Mouse (Mus musculus) heart, adult 2 months (tissue): ENCODE results near the gene Psme2.

Experiments used
- CTCF ChIP-seq: fragments of 200-600 bp; IDR thresholded peaks from 2 replicates; pipeline ENCODE4 v1.8.1; 2022; ENCODE audit warnings: antibody characterized with exemption, mild to moderate bottlenecking, moderate library complexity
- POLR2A ChIP-seq: fragments of 200-500 bp; IDR thresholded peaks from 2 replicates; pipeline ENCODE4 v1.6.1; 2011; ENCODE audit warnings: mild to moderate bottlenecking, low read depth, low read length, control low read depth; ENCODE audit not compliant: insufficient read depth

DNA sequence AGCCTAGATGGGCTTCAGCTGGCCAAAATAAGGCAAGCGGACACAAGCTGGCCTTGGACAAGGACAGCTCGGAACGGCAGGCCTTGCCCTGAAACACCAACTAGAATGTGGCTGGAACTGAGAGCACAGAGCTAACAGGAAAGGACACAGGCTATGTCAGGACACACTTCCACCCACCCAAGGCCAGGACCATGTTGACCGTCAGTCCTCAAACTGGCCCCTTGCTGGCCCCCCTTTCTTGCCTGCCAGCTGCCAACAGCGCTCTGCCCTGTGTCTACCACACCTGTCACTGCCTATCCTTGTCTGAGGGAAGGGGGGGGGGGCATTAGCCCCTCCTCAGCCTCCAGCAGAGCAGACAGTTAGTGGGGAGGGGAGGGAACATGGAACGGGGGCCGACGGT, 15.6 kb downstream of the Psme2 start, which contains the start of gene Fitm1:
- TF ChIP-seq POLR2A (peak; percentile 85), CTCF (no peak)
